Mouse (Mus musculus) G1E (cell line): ENCODE measurements at regions not wholly inside any gene's neighbourhood (a gene's known extent, or its start where the extent isn't known, plus 50 kb on each side); places are given as distances from the start of the nearest gene placed in this dataset.

Experiments
- ATAC-seq: 2 replicates; pipeline ENCODE4 v1.8.0; 2016; ENCODE audit warnings: mild to moderate bottlenecking; ENCODE audit not compliant: insufficient number of reproducible peaks, poor library complexity, low FRiP score, severe bottlenecking; ENCODE audit errors: extremely low read depth
- DNase-seq: peaks from one replicate; pipeline ENCODE4 v3.0.0; 2012; ENCODE audit warnings: low spot score
- H3K27me3 ChIP-seq: 2 replicates; pipeline ENCODE4 v1.6.1; 2012; ENCODE audit warnings: mild to moderate bottlenecking, low read length, inconsistent platforms; ENCODE audit not compliant: insufficient read depth
- H3K36me3 ChIP-seq: replicated peaks from 2 replicates; pipeline ENCODE3; 2012; ENCODE audit warnings: mild to moderate bottlenecking, inconsistent platforms
- H3K4me1 ChIP-seq: 2 replicates; pipeline ENCODE4 v1.6.1; 2012; ENCODE audit warnings: low read depth, low read length, inconsistent platforms, mixed read lengths; ENCODE audit not compliant: insufficient read depth
- H3K4me3 ChIP-seq: 2 replicates; pipeline ENCODE4 v1.5.1; 2012; ENCODE audit warnings: low read depth, mild to moderate bottlenecking, inconsistent platforms, low read length, moderate library complexity, mixed read lengths
- H3K9me3 ChIP-seq: replicated peaks from 2 replicates; pipeline ENCODE4 v1.6.1; 2012; ENCODE audit warnings: inconsistent platforms
- CTCF ChIP-seq: IDR thresholded peaks from 2 replicates; pipeline ENCODE4 v1.5.1; 2012; ENCODE audit warnings: low read depth, low read length, inconsistent platforms, mixed read lengths
- GATA1 ChIP-seq: IDR thresholded peaks from 2 replicates; pipeline ENCODE4 v1.6.1; 2012; ENCODE audit warnings: borderline replicate concordance, low read length, inconsistent platforms, mixed read lengths
- GATA2 ChIP-seq: IDR thresholded peaks from 2 replicates; pipeline ENCODE4 v1.6.1; 2012; ENCODE audit warnings: low read depth, low read length, inconsistent platforms, borderline replicate concordance
- POLR2AphosphoS5 ChIP-seq: IDR thresholded peaks from 2 replicates; pipeline ENCODE4 v1.6.1; 2012; ENCODE audit warnings: low read depth, low read length, inconsistent platforms; ENCODE audit not compliant: insufficient replicate concordance
- TAL1 ChIP-seq: conservative IDR thresholded peaks from 2 replicates; pipeline ENCODE4 v1.6.1; 2012; ENCODE audit warnings: low read depth, low read length, inconsistent platforms, mixed read lengths

GRCm38 (mm10) chr8:93591608-93592301 is 56.1 kb upstream of the Ces5a start:
- DNase-seq: no peak
- H3K4me3 ChIP-seq: no peak overlapping the region
- no peak for TF ChIP-seq GATA2
- TF ChIP-seq CTCF: peak; percentile 27; the same call in 1 of the 2 replicates
- no peak for TF ChIP-seq GATA1
- no peak for TF ChIP-seq TAL1
- no peak for TF ChIP-seq POLR2AphosphoS5

DNA sequence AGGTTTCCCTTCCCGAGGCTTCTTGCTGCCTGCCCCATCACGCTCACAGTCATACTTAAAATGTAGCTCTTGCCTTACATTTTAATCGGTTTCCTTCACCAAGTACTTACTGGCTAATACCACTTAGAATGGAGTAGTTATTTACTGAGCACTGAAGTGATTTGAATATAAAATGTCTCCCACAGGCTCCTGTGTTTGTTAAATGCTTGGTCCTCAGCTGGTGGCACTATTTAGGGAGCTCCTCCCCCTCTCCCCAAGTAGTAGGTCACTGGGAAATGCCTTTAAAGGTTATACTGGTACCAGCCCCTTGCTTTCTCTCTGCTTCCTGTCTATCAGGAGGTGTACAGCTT is 56.6 kb upstream of the Ces5a start:
- no peaks in the 10 kb centered on the region for H3K36me3 ChIP-seq
- no peak for DNase-seq
- TF ChIP-seq GATA2: no peak
- no peak for TF ChIP-seq TAL1
- TF ChIP-seq CTCF: no peak
- TF ChIP-seq POLR2AphosphoS5: no peak
- TF ChIP-seq GATA1: no peak
- H3K4me1 ChIP-seq: no peaks in the 10 kb centered on the region
- peaks cover 45% of the 10 kb centered on the region for H3K9me3 ChIP-seq
- H3K27me3 ChIP-seq: no peaks in the 10 kb centered on the region
- no peak overlapping the region for H3K4me3 ChIP-seq
- no peak for ATAC-seq

More at GRCm38 (mm10) chr8:93591608-93592301, 56.1 kb upstream of the Ces5a start:
- no peaks in the 10 kb centered on the region for H3K4me1 ChIP-seq
- no peak for ATAC-seq
- H3K9me3 ChIP-seq: peaks cover 49% of the 10 kb centered on the region
- H3K27me3 ChIP-seq: no peaks in the 10 kb centered on the region
- H3K36me3 ChIP-seq: no peaks in the 10 kb centered on the region

DNA sequence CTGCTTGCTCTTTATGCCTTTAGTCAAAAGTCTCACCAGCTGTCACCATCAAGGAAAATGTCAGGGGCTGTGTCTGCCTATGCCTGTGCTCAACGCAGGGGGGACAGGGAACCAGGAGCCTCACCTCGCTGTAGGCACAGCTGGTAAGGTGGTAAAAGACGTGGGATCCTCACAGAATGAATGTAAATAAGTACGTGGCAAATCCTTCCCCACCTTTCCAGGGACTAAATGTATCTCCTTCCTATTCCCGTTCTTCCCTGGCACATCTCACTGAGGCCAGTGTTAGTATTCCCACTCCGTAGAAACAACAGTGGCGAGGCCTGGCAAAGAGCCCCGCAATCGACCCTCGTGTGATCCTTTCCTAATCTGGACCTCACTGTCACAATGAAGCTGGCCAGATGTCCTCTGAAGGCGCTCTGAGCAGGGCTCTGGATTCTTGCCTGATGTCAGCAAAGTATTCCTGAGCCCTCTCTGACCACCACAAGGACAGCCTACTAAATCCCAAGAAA is 63.0 kb upstream of the Ces5a start:
- no peaks in the 10 kb centered on the region for H3K36me3 ChIP-seq
- H3K4me1 ChIP-seq: no peaks in the 10 kb centered on the region
- DNase-seq (no peak), ATAC-seq (no peak)
- no peaks in the 10 kb centered on the region for H3K27me3 ChIP-seq
- TF ChIP-seq CTCF: no peak
- TF ChIP-seq POLR2AphosphoS5: no peak
- no peak for TF ChIP-seq GATA2
- no peak for TF ChIP-seq TAL1
- TF ChIP-seq GATA1: no peak
- H3K4me3 ChIP-seq: no peak overlapping the region
- peaks cover 35% of the 10 kb centered on the region for H3K9me3 ChIP-seq

GRCm38 (mm10) chr8:93599306-93599705 is 63.7 kb upstream of the Ces5a start:
- H3K9me3 ChIP-seq: peaks cover 34% of the 10 kb centered on the region
- no peak for TF ChIP-seq GATA1
- TF ChIP-seq POLR2AphosphoS5: no peak
- no peak for TF ChIP-seq GATA2
- no peak for TF ChIP-seq CTCF
- TF ChIP-seq TAL1: no peak
- H3K4me1 ChIP-seq: no peaks in the 10 kb centered on the region
- H3K36me3 ChIP-seq: no peaks in the 10 kb centered on the region
- H3K27me3 ChIP-seq: no peaks in the 10 kb centered on the region
- no peak for DNase-seq
- no peak for ATAC-seq
- H3K4me3 ChIP-seq: no peak overlapping the region

DNA sequence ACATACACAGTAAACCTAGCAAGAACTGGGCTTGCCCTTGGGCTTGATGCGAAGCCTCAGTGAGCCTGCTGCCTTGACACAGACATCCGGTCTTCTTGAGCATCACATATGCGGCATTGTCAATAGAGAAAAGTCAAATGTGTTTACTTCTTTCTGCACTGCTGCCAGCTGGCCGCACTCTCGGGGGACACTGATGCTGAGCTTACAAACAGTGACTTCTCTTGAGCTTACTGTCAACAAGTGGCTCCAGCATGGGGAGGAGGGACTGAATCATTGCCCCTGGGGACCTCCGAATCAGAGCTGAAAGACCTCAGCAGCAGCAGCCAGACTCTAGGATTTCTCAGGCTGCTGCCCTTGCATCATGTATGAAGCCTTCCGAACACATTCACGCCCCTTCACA is 64.1 kb upstream of the Ces5a start:
- Histone ChIP-seq H3K27me3 (no peaks in the 10 kb centered on the region), H3K4me1 (no peaks in the 10 kb centered on the region), H3K9me3 (peaks cover 34% of the 10 kb centered on the region), H3K4me3 (no peak overlapping the region), H3K36me3 (no peaks in the 10 kb centered on the region)
- no peak for DNase-seq
- TF ChIP-seq POLR2AphosphoS5: no peak
- TF ChIP-seq GATA1: no peak
- TF ChIP-seq CTCF: no peak
- no peak for TF ChIP-seq GATA2
- no peak for ATAC-seq

- Histone ChIP-seq H3K4me1 (no peaks in the 10 kb centered on the region), H3K9me3 (peaks cover 57% of the 10 kb centered on the region), H3K4me3 (no peak overlapping the region), H3K36me3 (no peaks in the 10 kb centered on the region), H3K27me3 (no peaks in the 10 kb centered on the region)
- TF ChIP-seq POLR2AphosphoS5 (no peak), GATA1 (no peak), CTCF (no peak), TAL1 (no peak), GATA2 (no peak)
- DNase-seq: no peak
- ATAC-seq: no peak
Observed at GRCm38 (mm10) chr8:93626807-93627526, 91.3 kb upstream of the Ces5a start.

DNA sequence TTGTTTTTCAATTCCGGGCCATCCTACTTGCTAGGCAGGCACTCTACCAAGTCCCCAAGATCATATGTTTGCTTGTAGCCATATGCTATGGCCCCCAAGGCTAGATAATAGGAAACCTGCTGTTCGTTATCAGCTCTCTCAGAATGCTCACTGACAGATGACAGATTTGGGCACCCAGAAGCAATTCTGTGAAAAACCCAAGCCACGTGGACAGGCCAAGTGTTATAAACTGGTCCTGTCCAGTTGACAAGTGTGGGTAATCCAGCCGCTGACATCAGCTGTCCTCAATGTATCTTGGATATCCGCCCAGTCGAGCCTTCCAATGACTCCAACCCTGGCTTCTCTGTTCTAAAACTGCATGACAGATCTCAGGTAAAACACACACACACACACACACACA is 92.0 kb upstream of the Ces5a start:
- Histone ChIP-seq H3K36me3 (no peaks in the 10 kb centered on the region), H3K9me3 (peaks cover 57% of the 10 kb centered on the region), H3K27me3 (no peaks in the 10 kb centered on the region), H3K4me3 (no peak overlapping the region), H3K4me1 (no peaks in the 10 kb centered on the region)
- no peak for ATAC-seq
- no peak for DNase-seq
- TF ChIP-seq POLR2AphosphoS5 (no peak), GATA2 (no peak), TAL1 (no peak), GATA1 (no peak), CTCF (no peak)
